Mouse (Mus musculus): Measurements from ENCODE around the gene Mmgt2. TPM values are rescaled to one million over a fixed set of nuclear protein-coding genes. Genes with fewer than 3 reads are reported as not detected.

Gene Mmgt2
- polyA plus RNA-seq, 1 experiment = 29.0 TPM

DNA sequence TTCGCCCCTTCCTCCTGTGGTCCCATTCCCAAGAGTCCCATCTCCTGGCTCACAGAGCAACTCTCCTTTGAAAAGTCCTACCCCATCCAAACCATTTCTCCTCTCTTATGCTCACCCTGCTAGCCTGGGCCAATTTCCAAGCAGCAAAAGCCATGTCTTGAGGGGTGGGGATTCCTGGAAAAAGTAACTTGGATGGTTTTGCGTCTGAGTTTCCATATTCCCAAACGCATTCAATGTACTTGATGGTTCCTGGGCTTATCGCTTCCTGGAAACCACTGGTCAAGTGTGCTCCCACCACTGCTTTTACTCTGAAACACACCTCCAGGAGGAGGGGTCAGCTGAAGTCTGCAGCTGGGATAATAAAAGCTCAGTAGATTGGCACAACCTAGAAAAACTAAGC lies 10.1 kb upstream of the Mmgt2 start:
- TF ChIP-seq CTCF (IDR thresholded peaks at IDR 0.05; ENCODE audit: borderline replicate concordance, extremely low read depth, insufficient read depth, insufficient read length) = no peak
- no peak for TF ChIP-seq POLR2A (IDR thresholded peaks at IDR 0.05; ENCODE audit: borderline replicate concordance, extremely low read depth, insufficient read depth, insufficient read length, poor library complexity, severe bottlenecking)
- DNase-seq (ENCODE audit: low read depth) = no peak

DNA sequence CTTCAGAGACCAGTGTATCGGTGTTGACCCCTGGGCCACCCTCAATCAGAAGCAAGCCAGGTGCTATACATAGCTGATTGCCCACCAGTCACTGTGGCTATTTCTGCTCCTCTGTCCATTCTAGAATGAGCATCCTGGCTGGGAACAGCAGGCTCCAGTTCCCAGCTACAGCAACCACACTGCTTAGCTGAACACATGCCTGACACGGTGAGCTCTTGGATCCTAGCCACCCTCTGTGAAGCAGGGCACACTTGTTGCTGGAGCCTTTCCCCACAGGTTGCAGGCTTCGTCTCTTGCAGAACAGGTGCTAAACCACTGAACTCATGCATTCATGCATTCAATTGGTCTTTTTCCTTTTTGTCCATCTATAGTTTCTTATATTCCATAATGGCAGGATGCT lies 8.1 kb upstream of the Mmgt2 start:
- no peak for DNase-seq (ENCODE audit: low read depth)
- TF ChIP-seq POLR2A (IDR thresholded peaks at IDR 0.05; ENCODE audit: borderline replicate concordance, extremely low read depth, insufficient read depth, insufficient read length, poor library complexity, severe bottlenecking) = no peak
- TF ChIP-seq CTCF (IDR thresholded peaks at IDR 0.05; ENCODE audit: borderline replicate concordance, extremely low read depth, insufficient read depth, insufficient read length) = no peak

DNA sequence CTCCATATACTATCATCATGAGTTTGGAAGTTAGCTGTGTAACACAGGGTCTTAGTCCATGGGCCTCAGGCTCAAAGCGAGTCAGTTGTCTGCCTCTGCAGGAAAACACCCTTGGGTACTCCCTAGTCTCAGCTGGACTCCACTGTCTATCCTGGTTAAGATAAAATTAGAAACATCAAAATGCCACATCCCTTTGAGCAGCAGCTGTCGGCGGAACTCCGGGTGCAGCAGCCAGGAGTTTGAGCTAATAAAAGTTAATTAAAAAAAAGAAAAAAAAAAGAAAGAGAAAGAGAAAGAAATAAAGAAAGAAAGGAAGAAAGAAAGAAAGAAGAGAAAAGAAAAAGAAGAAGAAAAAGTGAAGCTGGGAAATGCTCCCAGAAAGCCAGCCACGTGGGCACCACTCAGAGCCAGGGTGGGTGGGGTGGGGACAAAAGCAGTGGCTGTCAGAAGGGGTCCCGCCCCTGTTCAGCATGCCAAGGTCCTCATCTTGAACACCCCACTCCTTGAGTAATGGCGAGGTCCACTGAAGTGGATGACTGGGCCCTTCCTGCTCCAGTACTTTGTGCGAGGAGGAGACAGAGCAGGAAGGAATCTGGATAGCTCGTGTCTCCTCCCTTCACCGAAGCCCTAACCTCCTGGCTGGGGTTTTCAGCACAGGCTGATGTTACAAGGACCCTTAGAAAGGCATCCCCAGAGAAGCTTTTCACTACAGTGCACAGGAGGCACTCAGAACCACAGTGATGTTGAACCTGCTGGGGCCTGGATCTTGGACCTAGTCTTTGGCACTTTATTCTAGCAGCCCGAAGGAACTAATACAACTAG lies 6.2 kb upstream of the Mmgt2 start:
- peak; percentile 39 for DNase-seq (ENCODE audit: low read depth)
- TF ChIP-seq CTCF (IDR thresholded peaks at IDR 0.05; ENCODE audit: borderline replicate concordance, extremely low read depth, insufficient read depth, insufficient read length) (no peak), POLR2A (IDR thresholded peaks at IDR 0.05; ENCODE audit: borderline replicate concordance, extremely low read depth, insufficient read depth, insufficient read length, poor library complexity, severe bottlenecking) (no peak)

DNA sequence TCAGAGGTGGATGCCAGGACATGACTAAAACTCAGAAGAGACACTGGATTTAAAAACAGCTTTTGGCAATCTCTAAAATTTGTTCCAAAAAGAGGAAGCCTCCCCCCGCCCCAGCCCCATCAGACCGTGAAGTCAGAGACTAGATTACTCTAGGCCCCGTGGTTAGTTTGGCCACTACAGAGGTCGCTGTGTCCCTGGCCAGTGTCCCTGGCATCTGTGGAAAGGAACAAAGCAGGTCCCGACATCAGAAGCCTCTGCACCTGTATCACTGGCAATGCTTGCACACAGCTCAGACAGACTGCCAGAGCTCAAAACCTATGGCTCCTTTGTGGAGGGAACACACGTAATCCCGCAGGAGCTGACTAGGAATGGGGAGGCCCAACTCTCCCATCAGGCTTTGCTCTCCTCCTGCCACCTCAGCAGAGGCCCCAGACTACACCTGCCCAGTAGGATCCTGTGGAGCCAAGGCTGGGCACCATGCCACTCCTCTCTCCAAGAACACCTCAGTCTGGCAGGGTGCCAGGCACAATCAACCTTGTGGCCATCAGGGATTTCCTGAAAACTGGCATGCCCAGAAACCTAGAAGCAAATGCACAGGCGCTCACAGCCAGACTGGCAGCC lies 5.3 kb upstream of the Mmgt2 start:
- TF ChIP-seq CTCF (IDR thresholded peaks at IDR 0.05; ENCODE audit: borderline replicate concordance, extremely low read depth, insufficient read depth, insufficient read length) (no peak), POLR2A (IDR thresholded peaks at IDR 0.05; ENCODE audit: borderline replicate concordance, extremely low read depth, insufficient read depth, insufficient read length, poor library complexity, severe bottlenecking) (no peak)
- DNase-seq (ENCODE audit: low read depth) = peak; percentile 70

DNA sequence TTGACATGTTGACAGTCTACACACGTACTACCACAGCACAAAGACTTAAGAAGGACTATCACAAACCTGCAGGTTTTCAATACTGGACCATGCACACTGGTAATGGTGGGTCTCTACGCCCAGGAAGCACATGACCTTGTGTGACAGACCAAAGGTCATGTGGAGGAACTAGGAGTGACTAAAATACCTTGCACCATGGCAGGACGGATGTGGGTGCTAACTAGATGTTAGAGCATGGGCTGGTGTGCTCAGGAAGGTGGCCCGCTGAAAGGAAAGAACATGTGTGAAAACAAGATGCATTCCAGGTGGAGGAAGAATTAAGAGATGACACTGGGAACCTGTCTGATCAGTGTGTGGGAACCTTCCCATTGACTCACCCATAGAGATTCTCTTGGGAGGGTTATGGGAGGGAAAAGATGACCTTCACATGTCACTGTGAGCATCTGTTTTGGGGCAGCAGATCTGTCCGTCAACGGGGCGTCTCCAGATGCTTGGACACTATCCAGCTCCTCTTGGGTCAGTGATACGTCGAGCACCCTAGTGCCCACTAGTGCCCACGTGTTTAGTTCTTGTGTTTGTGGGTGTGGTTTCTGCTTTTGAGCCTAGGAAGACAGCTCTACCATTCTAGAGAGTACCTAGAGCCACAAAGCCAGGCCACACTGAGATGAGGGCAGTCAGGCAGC lies 4.6 kb upstream of the Mmgt2 start:
- TF ChIP-seq CTCF (IDR thresholded peaks at IDR 0.05; ENCODE audit: borderline replicate concordance, extremely low read depth, insufficient read depth, insufficient read length) (no peak), POLR2A (IDR thresholded peaks at IDR 0.05; ENCODE audit: borderline replicate concordance, extremely low read depth, insufficient read depth, insufficient read length, poor library complexity, severe bottlenecking) (no peak)
- no peak for DNase-seq (ENCODE audit: low read depth)

DNA sequence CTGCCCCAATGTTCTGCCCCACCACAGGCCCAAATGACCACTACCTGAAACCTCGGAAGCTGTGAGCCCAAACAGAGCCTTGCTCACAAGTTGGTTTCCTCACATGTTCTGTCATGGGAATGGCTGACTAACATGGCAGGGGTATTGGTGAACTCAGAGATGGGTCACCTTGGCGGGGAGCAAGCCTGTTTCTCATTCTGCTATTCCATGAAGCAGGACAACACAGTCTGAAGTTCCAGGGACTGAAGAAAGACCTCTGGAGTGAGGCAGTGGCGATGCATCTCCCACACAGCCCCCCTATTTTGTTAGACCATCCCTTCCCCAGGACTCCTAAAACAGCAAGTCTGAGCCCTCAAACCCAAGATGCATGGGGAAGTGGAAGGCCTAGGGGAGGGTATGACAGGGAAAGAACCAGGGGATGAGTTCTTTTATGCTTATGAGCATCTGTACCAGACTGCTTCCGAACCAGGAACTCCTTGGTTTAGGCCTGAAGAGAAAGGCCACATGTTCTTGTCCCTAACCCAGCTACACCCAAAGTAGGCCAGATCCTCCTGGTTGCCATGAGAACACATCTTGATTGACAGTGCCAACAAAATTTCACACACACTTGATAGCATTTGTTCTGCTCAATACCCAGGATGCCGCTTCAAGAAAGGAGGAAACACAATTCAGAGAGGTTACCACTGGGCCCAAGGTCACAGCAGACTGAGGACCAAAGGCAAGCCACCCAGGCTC lies 3.7 kb upstream of the Mmgt2 start:
- no peak for DNase-seq (ENCODE audit: low read depth)
- no peak for TF ChIP-seq POLR2A (IDR thresholded peaks at IDR 0.05; ENCODE audit: borderline replicate concordance, extremely low read depth, insufficient read depth, insufficient read length, poor library complexity, severe bottlenecking)
- TF ChIP-seq CTCF (IDR thresholded peaks at IDR 0.05; ENCODE audit: borderline replicate concordance, extremely low read depth, insufficient read depth, insufficient read length) = no peak

DNA sequence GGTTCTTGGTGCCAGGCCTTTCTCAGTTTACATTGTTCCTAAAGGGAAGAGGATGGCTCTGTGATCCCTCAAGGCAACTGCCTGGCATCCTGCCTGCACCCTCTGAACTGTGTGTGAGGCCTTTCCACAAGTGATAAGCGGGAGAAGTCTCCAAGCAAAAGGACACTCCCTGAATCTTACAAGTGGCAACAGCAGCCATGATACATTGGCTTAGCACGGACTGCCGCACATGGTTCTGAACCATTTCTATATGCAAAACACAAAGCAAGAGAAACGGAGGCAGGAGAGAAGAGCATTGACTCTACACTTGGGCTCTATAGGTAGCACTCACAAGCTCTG lies 3.2 kb upstream of the Mmgt2 start:
- DNase-seq (ENCODE audit: low read depth) = no peak
- TF ChIP-seq CTCF (IDR thresholded peaks at IDR 0.05; ENCODE audit: borderline replicate concordance, extremely low read depth, insufficient read depth, insufficient read length) = no peak
- no peak for TF ChIP-seq POLR2A (IDR thresholded peaks at IDR 0.05; ENCODE audit: borderline replicate concordance, extremely low read depth, insufficient read depth, insufficient read length, poor library complexity, severe bottlenecking)

DNA sequence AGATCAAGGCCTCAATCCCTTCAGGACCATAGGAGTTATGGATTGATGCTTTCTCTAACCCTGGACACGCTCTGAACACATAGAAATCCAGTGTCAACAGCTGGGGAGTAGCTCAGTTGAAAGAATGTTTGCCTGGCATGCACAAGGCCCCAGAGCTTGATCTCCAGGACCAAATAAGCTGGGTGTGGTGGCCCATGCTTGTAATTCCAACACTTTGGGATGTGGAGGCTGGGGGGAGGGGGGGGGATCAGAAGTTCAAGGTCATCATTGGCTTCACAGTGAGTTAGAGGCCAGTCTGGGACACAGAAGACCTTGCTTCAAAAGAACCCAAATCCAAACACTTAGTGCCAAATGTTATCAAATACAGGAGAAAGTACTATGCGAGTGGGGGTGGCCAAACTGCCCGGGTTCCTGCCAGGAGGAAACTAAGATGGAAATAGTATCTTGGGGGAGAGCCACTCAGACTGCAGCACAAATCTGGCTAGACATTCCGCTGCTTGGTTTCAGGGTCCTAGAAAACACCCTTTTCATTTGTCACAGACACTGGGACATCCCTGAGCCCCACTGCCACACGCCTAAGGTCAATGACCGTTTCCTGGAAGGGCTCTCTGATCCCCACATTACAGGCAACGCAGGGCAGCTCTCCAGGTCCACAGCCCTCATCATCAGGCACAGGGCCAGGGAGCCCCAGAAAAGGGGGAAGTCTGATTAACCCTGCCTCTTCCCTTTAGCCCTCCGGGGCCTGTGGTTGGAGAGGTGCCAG lies 2.6 kb upstream of the Mmgt2 start:
- TF ChIP-seq POLR2A (IDR thresholded peaks at IDR 0.05; ENCODE audit: borderline replicate concordance, extremely low read depth, insufficient read depth, insufficient read length, poor library complexity, severe bottlenecking) = no peak
- no peak for TF ChIP-seq CTCF (IDR thresholded peaks at IDR 0.05; ENCODE audit: borderline replicate concordance, extremely low read depth, insufficient read depth, insufficient read length)
- peak; percentile 68 for DNase-seq (ENCODE audit: low read depth)

DNA sequence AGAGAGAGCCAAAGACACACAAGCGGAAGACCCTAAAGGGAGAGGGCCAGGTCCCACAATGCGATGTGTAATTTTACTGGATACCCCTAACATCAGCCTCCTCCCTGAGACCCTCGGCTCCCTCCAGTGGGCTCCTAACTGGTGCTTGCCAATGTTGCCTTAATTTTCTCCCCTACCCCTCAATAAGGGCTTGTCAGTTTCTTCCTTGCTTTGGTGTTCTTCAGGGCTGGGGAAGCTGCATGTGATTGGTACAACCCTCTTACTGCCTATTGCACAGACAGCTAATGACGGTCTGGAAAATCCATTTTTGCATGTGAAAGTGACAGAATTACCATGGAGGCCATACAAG lies 2.0 kb upstream of the Mmgt2 start:
- TF ChIP-seq POLR2A (IDR thresholded peaks at IDR 0.05; ENCODE audit: borderline replicate concordance, extremely low read depth, insufficient read depth, insufficient read length, poor library complexity, severe bottlenecking) = no peak
- no peak for TF ChIP-seq CTCF (IDR thresholded peaks at IDR 0.05; ENCODE audit: borderline replicate concordance, extremely low read depth, insufficient read depth, insufficient read length)
- DNase-seq (ENCODE audit: low read depth) = no peak

DNA sequence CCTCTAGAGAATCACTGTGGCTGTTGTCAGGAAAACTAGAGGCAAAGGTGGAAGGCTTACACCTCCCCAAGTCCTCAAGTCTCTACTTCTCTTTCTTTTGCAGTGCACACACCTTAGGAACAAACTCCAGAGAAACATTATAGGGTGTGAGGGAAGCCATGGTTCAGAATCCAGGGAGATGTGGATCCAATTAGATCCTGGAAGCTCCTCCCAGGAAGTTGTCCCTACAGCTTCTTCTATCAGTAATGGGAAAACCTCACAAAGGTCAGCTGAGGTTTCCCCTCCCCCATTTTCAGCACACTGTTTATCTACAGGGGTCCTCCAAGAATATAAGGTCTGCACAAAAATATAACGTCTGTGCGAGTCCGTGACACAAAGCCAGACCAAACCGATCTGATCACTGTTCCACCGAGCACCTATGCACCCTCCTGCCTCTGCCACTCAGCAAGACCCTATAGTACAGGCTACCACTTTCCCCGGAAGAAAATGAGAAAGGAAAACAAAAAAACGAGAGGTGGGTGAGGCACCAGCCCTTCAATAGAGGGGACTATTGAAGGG lies 1.4 kb upstream of the Mmgt2 start:
- DNase-seq (ENCODE audit: low read depth) = no peak
- no peak for TF ChIP-seq POLR2A (IDR thresholded peaks at IDR 0.05; ENCODE audit: borderline replicate concordance, extremely low read depth, insufficient read depth, insufficient read length, poor library complexity, severe bottlenecking)

Data from brain, embryonic 14.5 days (tissue).